In genomic region chr2:37359908-37360307, GRCm38 (mm10) we compare ENCODE assay signal across 10 mouse cellular contexts. TPM values are rescaled to one million over a fixed set of nuclear protein-coding genes. Genes with fewer than 3 reads are reported as not detected.
DNase-seq lines count a peak whose midpoint lies in the region; ATAC-seq and TF ChIP-seq lines count a peak whose summit lies in the region.
"Had no signal": no experiment of that assay in that cellular context is flagged by ENCODE, and none has a peak within 500 bp of the region (broad histone marks: within the 10 kb centered on the region; RNA-seq: fewer than 3 reads in every experiment).

No protein-coding gene starts in this region.

- peaks cover 20% of the 10 kb centered on the region for H3K36me3 ChIP-seq in forebrain, embryonic 12.5 days (replicated peaks)
- peaks cover 21% of the 10 kb centered on the region for H3K36me3 ChIP-seq in forebrain, postnatal 0 days (ENCODE audit: insufficient read depth)
- H3K36me3 ChIP-seq in lung, embryonic 16.5 days (ENCODE audit: control insufficient read depth, insufficient read depth, low read length), result peaks cover 16% of the 10 kb centered on the region
- H3K36me3 ChIP-seq in neural tube, embryonic 13.5 days, result peaks cover 23% of the 10 kb centered on the region

- TF ChIP-seq CTCF in forebrain, postnatal 0 days (IDR thresholded peaks at IDR 0.05; ENCODE audit: low read depth), result no peak
- no peak for TF ChIP-seq CTCF in embryonic fibroblast, embryonic 13.5 days (IDR thresholded peaks at IDR 0.05; ENCODE audit: borderline replicate concordance, insufficient read depth, low read length)

- peaks cover 16% of the 10 kb centered on the region for H3K4me1 ChIP-seq in forebrain, embryonic 12.5 days
- H3K4me1 ChIP-seq in forebrain, postnatal 0 days (ENCODE audit: insufficient read depth), result peaks cover 5% of the 10 kb centered on the region
- H3K4me1 ChIP-seq in lung, embryonic 16.5 days (replicated peaks; ENCODE audit: control insufficient read depth, insufficient read depth, low read length), result 0 out of 2 replicates have a peak, but pooled peaks cover 5% of the 10 kb centered on the region
- H3K4me1 ChIP-seq in embryonic fibroblast, embryonic 13.5 days (ENCODE audit: control insufficient read depth, insufficient read depth, low read length), result no peaks in the 10 kb centered on the region; the same call in 1 of the 2 replicates
- H3K4me1 ChIP-seq in neural tube, embryonic 13.5 days (replicated peaks), result peaks cover 21% of the 10 kb centered on the region

- H3K9ac ChIP-seq in forebrain, embryonic 12.5 days, result no peak overlapping the region
- H3K9ac ChIP-seq in forebrain, postnatal 0 days, result no peak overlapping the region
- H3K9ac ChIP-seq in lung, embryonic 16.5 days (ENCODE audit: low read length), result no peak overlapping the region
- no peak overlapping the region for H3K9ac ChIP-seq in neural tube, embryonic 13.5 days

- 93% methylated on average over 2 of the region's 2 CpGs for WGBS in forebrain, embryonic 12.5 days
- WGBS in forebrain, postnatal 0 days, result 90% methylated on average over 2 of the region's 2 CpGs
- 90% methylated on average over 2 of the region's 2 CpGs for WGBS in lung, embryonic 16.5 days
- WGBS in neural tube, embryonic 13.5 days, result 92% methylated on average over 2 of the region's 2 CpGs

- H3K27ac ChIP-seq in forebrain, embryonic 12.5 days, result no peak overlapping the region
- no peak overlapping the region for H3K27ac ChIP-seq in forebrain, postnatal 0 days (ENCODE audit: low read depth, low read length)
- no peak overlapping the region for H3K27ac ChIP-seq in lung, embryonic 16.5 days (ENCODE audit: low read length)
- peak overlapping the region; percentile 10; the same call in 1 of the 2 replicates for H3K27ac ChIP-seq in embryonic fibroblast, embryonic 13.5 days (ENCODE audit: insufficient read depth, low read length)
- H3K27ac ChIP-seq in neural tube, embryonic 13.5 days (replicated peaks), result no peak overlapping the region

- no peak overlapping the region for H3K4me3 ChIP-seq in forebrain, embryonic 12.5 days (replicated peaks)
- no peak overlapping the region for H3K4me3 ChIP-seq in forebrain, postnatal 0 days (ENCODE audit: low read depth, low read length)
- no peak overlapping the region for H3K4me3 ChIP-seq in lung, embryonic 16.5 days (ENCODE audit: low read length)
- no peak overlapping the region for H3K4me3 ChIP-seq in embryonic fibroblast, embryonic 13.5 days (ENCODE audit: insufficient read depth, low read length)
- H3K4me3 ChIP-seq in neural tube, embryonic 13.5 days, result no peak overlapping the region

- no peaks in the 10 kb centered on the region for H3K27me3 ChIP-seq in forebrain, embryonic 12.5 days
- H3K27me3 ChIP-seq in forebrain, postnatal 0 days (ENCODE audit: insufficient read depth, low read length), result no peaks in the 10 kb centered on the region
- H3K27me3 ChIP-seq in lung, embryonic 16.5 days (ENCODE audit: control insufficient read depth, insufficient read depth, low read depth, low read length), result no peaks in the 10 kb centered on the region
- H3K27me3 ChIP-seq in neural tube, embryonic 13.5 days, result no peaks in the 10 kb centered on the region

- H3K9me3 ChIP-seq in forebrain, embryonic 12.5 days, result no peaks in the 10 kb centered on the region
- H3K9me3 ChIP-seq in forebrain, postnatal 0 days (ENCODE audit: low read length), result no peaks in the 10 kb centered on the region
- no peaks in the 10 kb centered on the region for H3K9me3 ChIP-seq in lung, embryonic 16.5 days (ENCODE audit: control insufficient read depth, low read length)
- no peaks in the 10 kb centered on the region for H3K9me3 ChIP-seq in neural tube, embryonic 13.5 days

- ATAC-seq in forebrain, embryonic 12.5 days (ENCODE audit: low FRiP score), result no peak
- ATAC-seq in forebrain, postnatal 0 days, result no peak
- no peak for ATAC-seq in lung, embryonic 16.5 days (ENCODE audit: low read depth)
- ATAC-seq in neural tube, embryonic 13.5 days (ENCODE audit: low read depth), result no peak
- no peak for ATAC-seq in frontal cortex, adult (ENCODE audit: low TSS enrichment)

- TF ChIP-seq POLR2A in embryonic fibroblast, embryonic 13.5 days (IDR thresholded peaks at IDR 0.05; ENCODE audit: low read depth, low read length), result no peak; the same call in 1 of the 2 replicates

- DNase-seq in forebrain, postnatal 0 days, result no peak
- DNase-seq in lung, postnatal 14 days, result no peak
- DNase-seq in left cerebral cortex, adult 18-20 months (ENCODE audit: low spot score in 2 of 2), result no peak
- DNase-seq: lung, postnatal 10 days had no signal

- H3K4me2 ChIP-seq in forebrain, embryonic 12.5 days, result peak overlapping the region; percentile 62; the same call in 1 of the 2 replicates
- H3K4me2 ChIP-seq in forebrain, postnatal 0 days (ENCODE audit: low read depth), result no peak overlapping the region
- H3K4me2 ChIP-seq in lung, embryonic 16.5 days (ENCODE audit: low read depth, low read length), result peak overlapping the region; percentile 90; the same call in 1 of the 2 replicates
- peak overlapping the region; percentile 67; the same call in 1 of the 2 replicates for H3K4me2 ChIP-seq in neural tube, embryonic 13.5 days

RNA-seq across cellular contexts. Expression of gene Pdcl, which starts 0.8 kb away (rescaled TPM):
- 73.7 and 77.6 TPM in 2 replicates for polyA plus RNA-seq in forebrain, embryonic 12.5 days (2016; fragmentation: Nextera tagmentation; extraction: Ambion mirVana)
- 49.5 and 54.1 TPM in 2 replicates for total RNA-seq in forebrain, postnatal 0 days (2014; rRNA removed)
- polyA plus RNA-seq in forebrain, postnatal 0 days (2015; fragmentation: Nextera tagmentation; extraction: Ambion mirVana), result 44.6 and 46.4 TPM in 2 replicates
- 52.0 and 55.0 TPM in 2 replicates for polyA plus RNA-seq in lung, embryonic 16.5 days (2015; fragmentation: Nextera tagmentation; extraction: Ambion mirVana)
- polyA plus RNA-seq in embryonic fibroblast, embryonic 13.5 days (2011; ENCODE audit: insufficient read length, low read depth, missing spikeins), result 47.4 and 55.3 TPM in 2 replicates
- polyA plus RNA-seq in neural tube, embryonic 13.5 days (2015; fragmentation: Nextera tagmentation; extraction: Ambion mirVana), result 71.7 and 77.8 TPM in 2 replicates
- 10 to 100 TPM; 21.9 to 31.2 TPM for total RNA-seq in left cerebral cortex, adult 18-20 months (2021)

RNA-seq across cellular contexts. Expression of gene Olfr368, which starts 33.6 kb away (rescaled TPM):
- polyA plus RNA-seq in forebrain, embryonic 12.5 days (2016; fragmentation: Nextera tagmentation; extraction: Ambion mirVana), result not detected in 2 replicates
- not detected in 2 replicates for total RNA-seq in forebrain, postnatal 0 days (2014; rRNA removed)
- not detected in 2 replicates for polyA plus RNA-seq in forebrain, postnatal 0 days (2015; fragmentation: Nextera tagmentation; extraction: Ambion mirVana)
- not detected in 2 replicates for polyA plus RNA-seq in lung, embryonic 16.5 days (2015; fragmentation: Nextera tagmentation; extraction: Ambion mirVana)
- polyA plus RNA-seq in embryonic fibroblast, embryonic 13.5 days (2011; ENCODE audit: insufficient read length, low read depth, missing spikeins), result not detected in 2 replicates
- polyA plus RNA-seq in neural tube, embryonic 13.5 days (2015; fragmentation: Nextera tagmentation; extraction: Ambion mirVana), result not detected in 2 replicates
- not detected for total RNA-seq in left cerebral cortex, adult 18-20 months (2021)
- polyA plus RNA-seq: inflammation-experienced regulatory T-cells, adult 6 months had no signal
